Mouse (Mus musculus) adrenal gland, postnatal 25 days (tissue): ENCODE data around the gene Ubxn6. TPM values are rescaled to one million over a fixed set of nuclear protein-coding genes. Genes with fewer than 3 reads are reported as not detected.

ENCODE experiments used
- DNase-seq: peaks from one replicate; pipeline ENCODE4 v3.0.0; 2021; ENCODE audit warnings: mixed read lengths
- total RNA-seq: library from RNA; stranded (reverse); gene quantifications from 2 replicates; pipeline ENCODE4 v1.2.3, GENCODE M21; 2021

The Ubxn6 gene
- total RNA-seq, 1 experiment from 2014 or later = 96.8 TPM

- DNase-seq = no peak
Observed at GRCm38 (mm10) chr17:56024476-56024875, 50.4 kb downstream of the Ubxn6 start.

- no peak for DNase-seq
Observed at GRCm38 (mm10) chr17:56023386-56023785, 51.4 kb downstream of the Ubxn6 start.

GRCm38 (mm10) chr17:56022989-56023290, 51.9 kb downstream of the Ubxn6 start:
- no peak for DNase-seq

- no peak for DNase-seq
Observed at GRCm38 (mm10) chr17:56022131-56022988, 52.5 kb downstream of the Ubxn6 start.

- no peak for DNase-seq
Observed at GRCm38 (mm10) chr17:56021161-56021910, 53.5 kb downstream of the Ubxn6 start.

GRCm38 (mm10) chr17:56020400-56021084, 54.3 kb downstream of the Ubxn6 start:
- no peak for DNase-seq

GRCm38 (mm10) chr17:56018347-56019131, 56.3 kb downstream of the Ubxn6 start:
- DNase-seq = peak; percentile 56

GRCm38 (mm10) chr17:56017848-56018247, 57.0 kb downstream of the Ubxn6 start:
- no peak for DNase-seq

Other genes with a start within 250 kb of the Ubxn6 start
- 8.8 TPM in 2 replicates for gene Zfp119a, start 196.1 kb downstream of the Ubxn6 start, total RNA-seq
- gene Zfp959, start 182.9 kb downstream of the Ubxn6 start, total RNA-seq = 5.7 and 5.9 TPM in 2 replicates
- gene Zfp119b, start 125.5 kb downstream of the Ubxn6 start, total RNA-seq = 3.3 and 4.6 TPM in 2 replicates
- gene Ebi3, start 122.4 kb downstream of the Ubxn6 start, total RNA-seq = 0.27 and 0.81 TPM in 2 replicates
- gene Yju2, start 115.9 kb downstream of the Ubxn6 start, total RNA-seq = 21.2 and 27.5 TPM in 2 replicates
- gene Shd, start 104.6 kb downstream of the Ubxn6 start, total RNA-seq = 1.4 and 2.2 TPM in 2 replicates
- gene Fsd1, start 88.5 kb downstream of the Ubxn6 start, total RNA-seq = 1.5 and 2.2 TPM in 2 replicates
- 7.7 and 8.3 TPM in 2 replicates for gene Stap2, start 69.4 kb downstream of the Ubxn6 start, total RNA-seq
- 119 and 129 TPM in 2 replicates for gene Mpnd, start 69.3 kb downstream of the Ubxn6 start, total RNA-seq
- 51.5 and 57.1 TPM in 2 replicates for gene Sh3gl1, start 38.4 kb downstream of the Ubxn6 start, total RNA-seq
- gene Chaf1a, start 34.6 kb downstream of the Ubxn6 start, total RNA-seq = 8.2 and 9.8 TPM in 2 replicates
- 72.5 and 83.1 TPM in 2 replicates for gene Hdgfl2, start 4.6 kb upstream of the Ubxn6 start, total RNA-seq
- gene Plin4, start 34.8 kb upstream of the Ubxn6 start, total RNA-seq = 71.4 and 76.3 TPM in 2 replicates
- gene Plin5, start 42.6 kb upstream of the Ubxn6 start, total RNA-seq = 55.3 and 57.4 TPM in 2 replicates
- 15.1 TPM in 2 replicates for gene Lrg1, start 47.0 kb upstream of the Ubxn6 start, total RNA-seq
- 6.9 and 10.4 TPM in 2 replicates for gene Sema6b, start 65.3 kb upstream of the Ubxn6 start, total RNA-seq
- 6.2 and 7.7 TPM in 2 replicates for gene Tnfaip8l1, start 87.4 kb upstream of the Ubxn6 start, total RNA-seq
- 60.4 TPM in 2 replicates for gene Mydgf, start 108.9 kb upstream of the Ubxn6 start, total RNA-seq
- 40.4 and 41.3 TPM in 2 replicates for gene Dpp9, start 143.9 kb upstream of the Ubxn6 start, total RNA-seq
- gene Fem1a, start 181.8 kb upstream of the Ubxn6 start, total RNA-seq = 30.0 and 32.0 TPM in 2 replicates
- gene Ticam1, start 201.8 kb upstream of the Ubxn6 start, total RNA-seq = 25.1 and 28.8 TPM in 2 replicates
- 59.7 and 102 TPM in 2 replicates for gene Plin3, start 217.8 kb upstream of the Ubxn6 start, total RNA-seq
- not detected in 2 replicates for gene Arrdc5, start 225.3 kb upstream of the Ubxn6 start, total RNA-seq
- 14.1 and 14.8 TPM in 2 replicates for gene Uhrf1, start 228.3 kb upstream of the Ubxn6 start, total RNA-seq